11 mouse cellular contexts compared by ENCODE assay signal in the genomic region with DNA sequence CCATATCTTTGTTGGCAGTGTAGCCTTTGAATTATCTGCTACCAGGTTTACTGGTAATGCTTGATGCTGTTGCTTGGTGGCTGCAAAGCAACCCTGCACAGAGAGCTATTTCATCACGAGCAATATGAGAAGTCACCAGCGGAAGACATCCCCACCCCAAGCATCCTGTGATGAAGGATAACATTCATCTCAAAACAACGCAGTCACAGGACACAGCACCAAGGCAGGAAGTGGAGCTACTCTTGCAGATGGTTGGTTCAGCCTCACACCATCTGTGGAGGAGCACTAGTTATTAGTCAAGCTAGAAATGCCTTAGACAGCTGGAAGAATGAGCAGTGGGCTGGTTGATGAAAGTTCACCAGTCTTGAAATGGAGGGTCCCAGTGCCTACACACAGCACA.
DNase-seq lines count a peak whose midpoint lies in the region; ATAC-seq and TF ChIP-seq lines count a peak whose summit lies in the region.
"Had no signal": no experiment of that assay in that cellular context is flagged by ENCODE, and none has a peak within 500 bp of the region (broad histone marks: within the 10 kb centered on the region; RNA-seq: fewer than 3 reads in every experiment).

No protein-coding gene starts in this region.

- WGBS in lung, postnatal 0 days: 55% methylated on average over 3 of the region's 3 CpGs
- 86% methylated on average over 3 of the region's 3 CpGs for WGBS in neural tube, embryonic 15.5 days

- H3K9ac ChIP-seq in lung, postnatal 0 days (replicated peaks; ENCODE audit: low read depth): no peak overlapping the region
- H3K9ac ChIP-seq in neural tube, embryonic 15.5 days (replicated peaks): no peak overlapping the region
- H3K9ac ChIP-seq: liver, embryonic 13.5 days; midbrain, embryonic 13.5 days had no signal

- no peaks in the 10 kb centered on the region for H3K36me3 ChIP-seq in lung, postnatal 0 days (ENCODE audit: insufficient read depth, low read length)
- no peaks in the 10 kb centered on the region for H3K36me3 ChIP-seq in neural tube, embryonic 15.5 days
- H3K36me3 ChIP-seq: liver, embryonic 13.5 days; midbrain, embryonic 13.5 days had no signal

- no peak for ATAC-seq in lung, postnatal 0 days
- no peak for ATAC-seq in neural tube, embryonic 15.5 days (ENCODE audit: low FRiP score)
- ATAC-seq: intestine, embryonic 16.5 days; midbrain, embryonic 13.5 days had no signal

- H3K4me2 ChIP-seq in lung, postnatal 0 days (replicated peaks; ENCODE audit: low read depth, low read length): no peak overlapping the region
- no peak overlapping the region for H3K4me2 ChIP-seq in neural tube, embryonic 15.5 days
- H3K4me2 ChIP-seq: liver, embryonic 13.5 days; midbrain, embryonic 13.5 days had no signal

- H3K27me3 ChIP-seq in lung, postnatal 0 days (replicated peaks; ENCODE audit: insufficient read depth, low read length): no peaks in the 10 kb centered on the region
- no peaks in the 10 kb centered on the region for H3K27me3 ChIP-seq in neural tube, embryonic 15.5 days (replicated peaks)
- H3K27me3 ChIP-seq: liver, embryonic 13.5 days; midbrain, embryonic 13.5 days had no signal

- no peaks in the 10 kb centered on the region for H3K4me1 ChIP-seq in lung, postnatal 0 days (ENCODE audit: insufficient read depth, low read depth, low read length)
- H3K4me1 ChIP-seq in neural tube, embryonic 15.5 days: no peaks in the 10 kb centered on the region
- H3K4me1 ChIP-seq: midbrain, embryonic 13.5 days had no signal

- H3K27ac ChIP-seq in lung, postnatal 0 days (ENCODE audit: low read length): no peak overlapping the region
- H3K27ac ChIP-seq in neural tube, embryonic 15.5 days (replicated peaks): no peak overlapping the region
- H3K27ac ChIP-seq: liver, embryonic 13.5 days; midbrain, embryonic 13.5 days had no signal

- peak; percentile 33; the same call in 1 of the 2 replicates for TF ChIP-seq EP300 in lung, postnatal 0 days (IDR thresholded peaks at IDR 0.05)

- no peaks in the 10 kb centered on the region for H3K9me3 ChIP-seq in lung, postnatal 0 days (ENCODE audit: low read length)
- H3K9me3 ChIP-seq in neural tube, embryonic 15.5 days (replicated peaks): no peaks in the 10 kb centered on the region
- H3K9me3 ChIP-seq: liver, embryonic 13.5 days; midbrain, embryonic 13.5 days had no signal

- no peak overlapping the region for H3K4me3 ChIP-seq in lung, postnatal 0 days (ENCODE audit: low read depth, low read length)
- H3K4me3 ChIP-seq in neural tube, embryonic 15.5 days (replicated peaks): no peak overlapping the region
- H3K4me3 ChIP-seq: liver, embryonic 13.5 days; midbrain, embryonic 13.5 days had no signal

- no peak for TF ChIP-seq CTCF in lung, postnatal 0 days (IDR thresholded peaks at IDR 0.05)

- DNase-seq in 416B (ENCODE audit: low read depth): peak; percentile 51
- peak; percentile 69 to 77 for DNase-seq in B cell, adult 2 months
- no peak for DNase-seq in lung, postnatal 0 days (ENCODE audit: low spot score)
- DNase-seq in spleen, adult 18-20 months: peak; percentile 29 to 45
- DNase-seq in layer of hippocampus, postnatal 10 days (ENCODE audit: low spot score in 2 of 2): no peak
- no peak for DNase-seq in ovary, postnatal 14 days (ENCODE audit: low spot score)
- DNase-seq: cerebellum, postnatal 14 days; liver, embryonic 13.5 days had no signal

Comparison
In these comparisons a context has a peak if more than half of its experiments do, and no peak if none do; other contexts are left out.
1. DNase-seq: peak in 416B (single experiment), B cell, adult 2 months (2 of 2) and spleen, adult 18-20 months (2 of 2); none in lung, postnatal 0 days (single experiment), layer of hippocampus, postnatal 10 days (0 of 2) and ovary, postnatal 14 days (single experiment).